Mouse (Mus musculus) kidney, adult 8-10 months (tissue): ENCODE measurements around the gene Kcnn4.
"Not testable (repeated sequence)": the region's sequence is repeated elsewhere in the genome, so short reads cannot be mapped to it uniquely, and the experiment has no call there.

Source experiments
- DNase-seq, 2 experiments: peaks; one replicate each; pipeline ENCODE4 v3.0.0; 2022

The Kcnn4 gene

GRCm38 (mm10) chr7:24394054-24394453 is 24.0 kb downstream of the Kcnn4 start:
- no peak for DNase-seq

DNA sequence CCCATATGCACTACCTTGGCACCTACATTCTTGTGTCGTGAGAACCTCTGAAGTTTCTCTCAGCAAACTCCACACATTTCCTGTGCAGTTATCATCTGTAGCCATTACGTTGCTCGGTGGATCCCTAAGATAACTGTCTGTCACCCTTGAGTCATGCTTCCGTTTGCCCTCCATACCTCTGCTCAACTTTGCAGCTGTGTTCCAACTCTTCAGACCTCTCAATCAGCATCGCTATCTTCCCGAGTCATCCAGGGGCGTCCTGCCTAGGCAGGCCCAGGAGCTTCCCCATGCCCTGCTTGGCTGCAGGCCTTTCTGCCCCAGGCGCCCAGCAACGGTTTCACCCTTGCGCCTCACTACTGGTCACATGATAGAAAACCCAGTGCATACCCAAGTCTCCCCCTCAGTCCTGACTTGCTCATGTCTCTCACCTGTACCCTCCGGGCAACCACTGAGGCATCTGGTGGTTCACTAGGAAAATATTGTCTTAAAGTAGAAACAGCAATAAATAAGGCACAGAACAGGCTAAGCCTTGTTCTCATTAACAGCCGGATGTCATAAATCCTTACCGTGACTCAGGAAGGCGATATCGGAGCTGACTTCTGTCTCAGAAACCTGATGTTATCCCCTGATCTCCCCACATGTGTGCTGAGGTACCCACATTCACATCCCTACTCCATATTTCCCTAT is 24.6 kb downstream of the Kcnn4 start:
- DNase-seq, result no peak

DNA sequence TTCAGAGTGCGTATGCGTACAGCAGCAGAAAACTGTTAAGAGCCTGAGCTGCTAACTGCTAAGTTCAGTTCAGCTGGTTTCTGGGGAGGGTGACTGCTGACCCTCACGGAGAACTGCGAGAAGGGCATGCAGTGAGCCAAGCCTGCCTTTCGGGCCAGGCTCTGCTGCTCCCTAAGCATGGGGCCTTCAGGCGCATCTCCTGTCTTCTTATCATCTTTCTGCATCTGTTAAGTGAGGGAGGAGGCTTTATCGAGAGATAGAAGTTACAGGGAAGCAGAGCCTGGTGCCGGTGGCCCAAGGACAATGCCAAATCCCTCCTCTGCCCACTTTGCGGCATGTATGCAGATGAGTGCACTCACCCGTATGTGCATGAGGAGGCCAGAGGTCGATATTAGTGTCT is 26.8 kb downstream of the Kcnn4 start:
- no peak for DNase-seq

DNA sequence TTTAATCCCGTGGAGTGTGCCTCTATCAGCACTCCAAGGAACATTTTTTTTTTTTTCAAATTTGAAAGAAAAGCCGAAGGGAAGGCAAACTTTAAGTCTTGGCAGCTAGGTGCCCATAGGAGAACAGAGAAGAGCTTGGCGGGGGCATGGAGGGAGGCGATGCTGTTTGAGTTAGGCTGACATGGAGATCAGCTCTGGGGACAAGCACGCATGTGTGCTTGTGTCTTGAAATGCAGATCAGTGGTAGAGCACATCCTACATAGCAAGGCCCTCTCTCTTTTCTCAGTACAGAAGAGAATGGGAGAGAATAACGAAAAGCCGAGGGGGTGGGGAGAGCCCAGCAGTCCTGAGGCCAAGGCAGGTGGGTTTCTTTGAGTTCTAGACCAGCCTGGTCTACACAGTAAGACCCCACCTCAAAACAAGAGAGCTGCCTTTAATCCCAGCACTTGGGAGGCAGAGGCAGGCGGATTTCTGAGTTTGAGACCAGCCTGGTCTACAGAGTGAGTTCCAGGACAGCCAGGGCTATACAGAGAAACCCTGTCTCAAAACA is 28.4 kb downstream of the Kcnn4 start:
- no peak for DNase-seq

DNA sequence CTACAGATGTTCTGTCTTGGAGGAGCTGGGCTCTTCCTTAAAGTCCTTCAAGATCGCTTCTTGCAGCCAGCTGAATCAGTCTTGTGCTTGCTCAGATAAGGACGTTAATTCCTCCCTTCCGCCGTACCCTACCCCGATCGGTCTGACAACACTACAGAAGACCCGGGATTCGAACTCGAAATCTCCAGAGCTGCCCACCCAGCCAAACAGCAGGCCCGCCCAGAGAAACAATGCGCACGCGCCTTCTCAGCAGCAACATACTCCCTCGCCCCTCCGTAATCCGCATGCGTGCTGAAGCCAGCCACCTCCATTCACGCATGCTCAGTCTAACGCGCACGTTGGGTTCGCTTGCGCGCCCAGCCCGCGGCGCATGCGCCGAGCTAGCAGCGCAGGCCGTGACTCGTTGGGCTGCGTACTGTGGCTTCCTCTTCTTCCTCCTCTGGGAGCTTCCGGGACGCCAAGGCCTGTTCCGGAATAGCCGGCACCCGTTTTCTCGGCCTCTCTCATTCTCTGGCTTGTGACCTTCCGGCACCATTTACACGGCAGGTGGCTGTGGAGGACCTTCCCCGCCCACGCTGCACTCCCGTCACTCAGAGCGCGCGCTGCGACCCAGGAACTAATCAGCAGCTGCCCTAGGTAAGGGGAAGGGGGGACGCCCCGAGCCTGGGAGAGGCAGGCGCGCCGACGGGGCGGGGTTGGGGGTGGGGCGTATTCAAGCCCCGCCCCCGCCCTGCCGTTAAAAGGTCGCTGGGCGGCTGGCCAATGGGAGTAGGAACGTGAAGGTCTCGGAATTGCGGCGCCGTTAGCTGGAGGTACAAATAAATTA is 29.4 kb downstream of the Kcnn4 start, which contains the start of gene Smg9:
Smg9 (plus strand) TSS at position 364 of the 826 bp plus-strand sequence.
- peak; percentile 96 to 97 for DNase-seq

- no peak for DNase-seq
These were observed 30.0 kb downstream of the Kcnn4 start for GRCm38 (mm10) chr7:24400082-24400452.

- not testable (repeated sequence) for DNase-seq
These were observed 30.4 kb downstream of the Kcnn4 start for GRCm38 (mm10) chr7:24400489-24400888.

GRCm38 (mm10) chr7:24402851-24403250 is 32.8 kb downstream of the Kcnn4 start:
- no peak for DNase-seq

- no peak for DNase-seq
These were observed 35.6 kb downstream of the Kcnn4 start for GRCm38 (mm10) chr7:24405649-24406048.

DNA sequence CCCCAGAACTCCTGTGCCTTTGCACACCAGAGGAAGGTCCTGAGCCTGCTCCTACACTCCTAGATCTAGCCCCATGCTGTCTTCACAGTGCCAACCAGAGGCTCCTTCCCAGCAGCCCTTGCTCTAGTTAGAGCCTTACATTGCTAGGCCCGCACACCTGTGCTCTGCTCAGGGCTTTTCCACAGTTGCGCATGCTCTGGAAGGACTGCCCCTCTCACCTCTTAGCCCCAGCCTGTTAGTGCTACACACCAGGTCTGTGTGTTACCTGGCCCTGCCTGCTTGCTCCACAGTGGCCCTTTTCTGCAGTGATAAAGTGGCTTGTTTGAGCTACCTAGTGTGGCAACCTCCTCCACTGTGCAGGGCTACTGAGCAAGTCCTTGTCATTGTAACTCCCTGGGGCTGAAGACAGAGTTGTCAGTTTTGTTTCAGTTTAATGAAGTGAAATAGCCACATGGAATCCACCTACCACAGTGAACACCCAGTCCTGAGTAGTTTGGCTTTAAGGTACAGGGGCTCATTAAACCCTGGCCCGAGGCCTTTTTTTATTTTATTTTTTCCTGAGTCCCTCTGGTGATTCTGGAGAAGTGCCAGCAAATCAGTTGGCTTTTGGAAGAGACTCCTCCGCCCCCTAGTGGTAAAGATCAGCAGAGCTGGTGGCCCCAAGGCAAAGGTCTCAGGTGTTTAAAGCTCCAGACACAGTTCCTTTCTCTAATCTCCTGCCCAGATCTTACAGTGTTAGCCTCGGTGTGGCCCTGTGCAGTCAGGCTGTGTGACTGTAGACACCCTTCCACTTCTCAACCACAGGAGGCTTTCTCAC is 36.7 kb downstream of the Kcnn4 start:
- peak; percentile 70 to 79 for DNase-seq

GRCm38 (mm10) chr7:24408186-24408585 is 38.1 kb downstream of the Kcnn4 start:
- no peak for DNase-seq

GRCm38 (mm10) chr7:24410123-24410522 is 40.1 kb downstream of the Kcnn4 start:
- no peak for DNase-seq

DNA sequence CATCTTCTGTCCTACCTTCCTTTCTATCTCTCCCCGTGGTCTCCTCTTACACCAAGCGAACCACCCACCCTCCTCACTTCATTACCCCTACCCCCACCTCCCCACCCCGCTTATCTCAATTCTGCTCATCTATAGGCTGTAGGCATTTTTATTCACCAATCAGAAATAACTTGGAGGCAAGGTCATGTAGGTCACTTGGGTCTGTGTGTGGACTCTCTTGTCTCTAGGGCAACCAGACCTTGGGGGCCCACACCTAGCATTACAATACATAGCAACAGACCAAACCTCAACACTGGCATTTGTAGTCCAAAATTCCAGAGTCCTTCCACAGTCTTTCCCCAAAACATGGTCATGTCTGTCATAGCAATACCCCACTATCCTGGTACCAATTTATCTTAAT is 40.8 kb downstream of the Kcnn4 start:
- DNase-seq, result no peak

DNA sequence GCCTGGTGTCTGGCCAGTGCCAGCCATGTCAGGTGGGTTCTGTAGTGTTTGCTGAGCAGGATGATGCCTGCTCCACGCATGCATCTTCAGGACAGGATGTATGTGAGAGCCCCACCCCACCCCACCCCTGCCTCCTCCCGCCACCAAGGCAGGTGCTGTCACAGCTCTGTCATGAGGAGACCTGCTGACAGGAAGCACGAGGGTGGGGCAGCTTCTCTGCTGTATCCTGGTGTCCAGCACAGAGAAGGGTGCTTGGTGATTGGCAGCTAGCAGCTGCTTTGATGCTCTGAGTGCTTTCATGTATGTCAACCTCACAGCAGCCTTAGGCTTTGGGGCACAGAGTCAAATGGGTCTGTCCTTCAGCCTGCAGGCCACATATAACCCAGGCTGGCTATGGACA is 43.6 kb downstream of the Kcnn4 start:
- no peak for DNase-seq

DNA sequence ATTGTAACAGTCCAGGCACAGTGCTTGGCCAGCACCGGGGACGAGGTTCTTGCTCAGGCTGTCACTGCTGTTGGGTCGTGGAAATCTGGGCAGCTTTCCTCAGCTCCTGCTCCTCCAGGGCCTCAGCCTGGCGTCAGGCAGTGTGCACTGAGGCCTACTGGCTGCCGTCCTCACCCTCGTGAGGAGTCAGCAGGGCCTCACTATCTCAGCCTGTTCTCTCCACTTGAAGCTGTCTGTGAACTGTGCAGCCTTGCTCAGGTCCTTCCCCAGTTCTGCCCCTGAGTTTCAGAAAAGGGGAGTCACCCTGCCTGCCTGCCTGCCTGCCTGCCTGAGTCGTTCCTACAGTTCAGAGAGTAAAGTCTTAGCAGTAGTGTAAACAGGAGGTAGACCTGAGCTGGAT is 45.2 kb downstream of the Kcnn4 start:
- no peak for DNase-seq

GRCm38 (mm10) chr7:24419579-24419978 is 49.5 kb downstream of the Kcnn4 start:
- DNase-seq, result no peak

GRCm38 (mm10) chr7:24421648-24422047 is 51.6 kb downstream of the Kcnn4 start:
- no peak for DNase-seq

- peak; percentile 12 to 34 for DNase-seq
These were observed 52.2 kb downstream of the Kcnn4 start for GRCm38 (mm10) chr7:24422251-24422650.

DNA sequence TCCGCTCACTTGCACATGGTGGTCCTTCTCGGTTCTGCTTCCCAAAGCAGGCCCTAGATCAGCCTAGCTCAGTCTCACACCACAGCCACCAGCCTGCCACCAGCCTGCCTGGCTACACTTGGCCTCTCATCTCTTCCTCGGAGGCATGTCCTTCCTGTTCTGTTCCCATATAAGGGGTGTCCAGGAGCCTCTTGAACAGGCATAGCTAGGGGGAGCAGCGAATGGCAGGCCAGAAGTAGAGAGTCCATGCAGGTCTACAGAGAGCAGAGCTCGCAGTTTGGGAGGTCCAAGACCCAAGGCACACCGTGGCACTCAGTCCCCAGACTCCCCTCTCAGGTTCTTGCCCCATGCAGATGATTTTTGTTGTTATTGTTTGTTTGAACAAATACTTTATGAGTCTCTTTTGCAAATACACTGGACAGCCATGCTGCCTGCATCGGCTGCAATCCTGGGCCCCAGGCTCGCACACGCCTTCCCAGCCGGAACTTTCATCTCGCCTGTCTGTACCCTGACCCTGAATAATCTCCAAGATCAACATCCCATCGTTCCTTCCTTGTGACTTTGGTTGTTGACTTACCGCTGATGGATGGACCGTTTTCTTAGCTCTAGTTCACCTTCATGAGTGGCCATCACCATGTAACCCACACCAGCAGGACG is 53.2 kb downstream of the Kcnn4 start:
- DNase-seq, result no peak

DNA sequence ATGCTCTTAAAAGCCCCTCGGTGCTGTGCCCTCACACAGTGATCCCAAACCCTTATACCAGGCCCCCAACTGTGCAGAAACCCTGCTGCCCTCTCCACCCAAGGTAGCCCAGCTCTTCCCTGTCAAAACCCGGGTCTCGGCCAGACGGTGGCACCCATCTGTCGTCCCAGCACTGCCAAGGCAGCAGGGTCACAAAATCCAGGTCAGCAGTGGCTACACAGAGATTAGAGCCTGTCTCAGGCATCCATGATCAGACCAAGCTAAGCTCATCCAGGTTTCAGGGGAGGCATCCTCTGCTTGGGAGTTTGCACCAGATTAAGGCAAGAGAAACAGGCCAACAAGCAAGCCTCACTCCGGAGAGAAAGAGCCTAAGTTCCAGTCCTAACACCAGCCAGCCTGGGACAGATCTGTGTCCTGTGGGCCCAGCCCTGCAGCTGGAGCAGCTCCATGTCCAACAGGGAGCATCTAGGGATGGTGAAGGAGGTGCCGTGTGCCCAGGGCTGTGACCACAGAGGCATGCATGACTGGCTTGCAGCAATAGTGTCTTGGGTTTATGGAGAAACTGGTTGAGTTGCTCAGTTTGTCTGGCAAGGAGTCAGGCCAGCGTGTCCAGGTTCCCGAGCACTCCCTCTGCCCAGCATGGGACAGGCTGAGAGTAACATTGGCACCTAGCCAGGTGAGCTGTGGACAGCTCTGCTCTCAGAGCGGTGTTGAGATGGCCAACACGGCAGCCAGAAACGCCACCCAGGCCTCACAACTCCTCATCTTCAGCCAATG is 54.1 kb downstream of the Kcnn4 start:
- peak in 1 of 2 experiments; percentile 14 for DNase-seq

DNA sequence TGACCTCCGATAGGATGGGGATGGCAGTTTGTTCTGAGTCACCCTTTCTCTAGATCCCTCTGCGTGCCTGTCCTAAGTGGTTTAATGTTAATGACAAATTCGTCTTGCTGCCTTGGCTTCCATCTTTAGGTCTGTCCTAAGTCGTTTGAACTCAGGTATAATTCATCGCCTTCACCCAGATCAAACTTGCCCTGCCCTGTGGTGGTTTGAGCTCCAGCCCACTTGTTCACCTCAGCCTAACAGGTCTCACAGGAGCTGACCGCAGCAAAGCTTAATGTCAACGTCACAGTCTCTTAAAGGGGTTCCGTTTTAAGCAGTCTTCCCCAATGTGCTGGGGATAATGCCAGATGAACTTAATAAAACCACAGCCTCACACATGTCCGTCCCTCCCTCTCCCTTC is 55.9 kb downstream of the Kcnn4 start:
- DNase-seq, result no peak

DNA sequence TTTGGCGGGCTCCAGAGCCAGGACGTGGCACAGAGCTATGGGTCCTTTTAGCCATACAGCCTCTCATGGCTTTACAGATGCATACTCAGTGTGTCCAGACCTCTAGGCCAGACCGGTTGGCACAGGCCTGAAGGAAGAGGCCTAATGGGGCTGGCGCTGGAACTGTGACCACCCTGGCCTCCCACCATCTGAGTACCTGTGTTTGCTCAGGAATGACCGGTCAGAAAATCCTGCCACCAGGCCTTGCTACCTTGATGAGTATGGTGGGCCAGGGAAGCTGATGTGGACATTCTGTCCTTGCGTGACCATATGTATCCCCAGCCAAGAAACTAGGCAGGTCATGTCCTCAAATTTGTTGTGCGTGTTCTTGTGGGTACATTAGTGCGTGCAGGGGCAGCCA is 57.1 kb downstream of the Kcnn4 start:
- DNase-seq, result no peak
